Mouse (Mus musculus) CH12.LX (cell line): Measurements from ENCODE around the gene Kank3.

Experiments
- BHLHE40 ChIP-seq: IDR thresholded peaks from 2 replicates; pipeline ENCODE4 v1.6.1; 2011; ENCODE audit warnings: mild to moderate bottlenecking, low read depth, low read length, improper control_type of control experiment
- CTCF ChIP-seq, 2 experiments: IDR thresholded peaks in 1 of 2; conservative IDR thresholded peaks in 1 of 2; 2 replicates each; pipeline ENCODE4 v1.5.1; 2011 to 2012; ENCODE audit warnings: low read depth in 2 of 2, low read length in 2 of 2, improper control_type of control experiment in 1 of 2, inconsistent platforms in 1 of 2, mild to moderate bottlenecking in 1 of 2, moderate library complexity in 1 of 2
- ELF1 ChIP-seq: IDR thresholded peaks from 2 replicates; pipeline ENCODE4 v1.6.1; 2014; ENCODE audit warnings: low read depth, mild to moderate bottlenecking, inconsistent platforms, low read length, improper control_type of control experiment
- EP300 ChIP-seq: IDR thresholded peaks from 2 replicates; pipeline ENCODE4 v1.6.1; 2011; ENCODE audit warnings: low read length, improper control_type of control experiment
- MAFK ChIP-seq: IDR thresholded peaks from 2 replicates; pipeline ENCODE4 v1.6.1; 2011; ENCODE audit warnings: low read length, improper control_type of control experiment; ENCODE audit not compliant: insufficient replicate concordance
- MAX ChIP-seq: IDR thresholded peaks from 2 replicates; pipeline ENCODE4 v1.6.1; 2011; ENCODE audit warnings: low read length, improper control_type of control experiment
- NRF1 ChIP-seq: IDR thresholded peaks from 2 replicates; pipeline ENCODE4 v1.6.1; 2014; ENCODE audit warnings: low read depth, mild to moderate bottlenecking, inconsistent platforms, low read length, improper control_type of control experiment, moderate library complexity
- POLR2A ChIP-seq: IDR thresholded peaks from 2 replicates; pipeline ENCODE4 v1.6.1; 2011; ENCODE audit warnings: low read depth, mild to moderate bottlenecking, improper control_type of control experiment, low read length
- RAD21 ChIP-seq: IDR thresholded peaks from 2 replicates; pipeline ENCODE4 v1.6.1; 2011; ENCODE audit warnings: low read depth, mild to moderate bottlenecking, low read length, improper control_type of control experiment, moderate library complexity
- TCF12 ChIP-seq: IDR thresholded peaks from 2 replicates; pipeline ENCODE4 v1.6.1; 2014; ENCODE audit warnings: low read depth, mild to moderate bottlenecking, inconsistent platforms, low read length, improper control_type of control experiment
- USF1 ChIP-seq: IDR thresholded peaks from 2 replicates; pipeline ENCODE4 v1.6.1; 2014; ENCODE audit warnings: low read depth, mild to moderate bottlenecking, inconsistent platforms, low read length, improper control_type of control experiment
- USF2 ChIP-seq: conservative IDR thresholded peaks from 2 replicates; pipeline ENCODE4 v1.6.1; 2011; ENCODE audit warnings: low read depth, low read length, improper control_type of control experiment
- ZMIZ1 ChIP-seq: IDR thresholded peaks from 2 replicates; pipeline ENCODE4 v1.6.1; 2012; ENCODE audit warnings: low read depth, mild to moderate bottlenecking, inconsistent platforms, low read length, improper control_type of control experiment
- ZNF384 ChIP-seq: IDR thresholded peaks from 2 replicates; pipeline ENCODE4 v1.6.1; 2012; ENCODE audit warnings: low read depth, low read length, improper control_type of control experiment, inconsistent platforms

GRCm38 (mm10) chr17:33815399-33815798 is 5.1 kb downstream of the Kank3 start:
- TF ChIP-seq NRF1 (no peak), MAFK (no peak), BHLHE40 (no peak), CTCF (conservative IDR thresholded peaks at IDR 0.05 in 1 of 2, IDR thresholded peaks at IDR 0.05 in 1 of 2; ENCODE audit: low read depth in 2 of 2, low read length in 2 of 2) (no peak), EP300 (no peak), POLR2A (no peak), ZMIZ1 (no peak), MAX (no peak), ZNF384 (no peak), ELF1 (no peak), USF1 (no peak), RAD21 (no peak), TCF12 (no peak), USF2 (no peak)
